Mouse (Mus musculus) liver, adult 2 months (tissue): ENCODE results near the gene Usp32. TPM values are rescaled to one million over a fixed set of nuclear protein-coding genes. Genes with fewer than 3 reads are reported as not detected.
A peak's percentile ranks its signal among the peaks of the same experiment; 100 is the strongest.

Experiments used
- DNase-seq: peaks from one replicate; pipeline ENCODE4 v3.0.0-alpha.2; 2011; ENCODE audit warnings: low read depth, low spot score; ENCODE audit errors: extremely low read depth
- H3K27ac ChIP-seq: fragments of 200-500 bp; replicated peaks from 2 replicates; pipeline ENCODE4 v1.5.1; 2012; ENCODE audit warnings: low read depth, mild to moderate bottlenecking, control low read depth, inconsistent platforms, low read length; ENCODE audit not compliant: insufficient read depth
- H3K27me3 ChIP-seq: fragments of 200-500 bp; 2 replicates; pipeline ENCODE4 v1.6.1; 2012; ENCODE audit warnings: mild to moderate bottlenecking, moderate library complexity, low read length, inconsistent platforms; ENCODE audit not compliant: control insufficient read depth, insufficient read depth
- H3K36me3 ChIP-seq: fragments of 200-500 bp; 2 replicates; pipeline ENCODE4 v1.6.1; 2012; ENCODE audit warnings: low read length, inconsistent platforms; ENCODE audit not compliant: control insufficient read depth, insufficient read depth
- H3K4me1 ChIP-seq: fragments of 200-500 bp; 2 replicates; pipeline ENCODE4 v1.6.1; 2011; ENCODE audit warnings: low read length; ENCODE audit not compliant: control insufficient read depth, insufficient read depth
- H3K4me3 ChIP-seq: fragments of 200-500 bp; 2 replicates; pipeline ENCODE4 v1.5.1; 2011; ENCODE audit warnings: low read depth, mild to moderate bottlenecking, control low read depth, low read length, moderate library complexity; ENCODE audit not compliant: insufficient read depth
- H3K79me2 ChIP-seq: fragments of 200-500 bp; 2 replicates; pipeline ENCODE4 v1.6.1; 2012; ENCODE audit warnings: inconsistent platforms, mild to moderate bottlenecking, low read length, moderate library complexity; ENCODE audit not compliant: control insufficient read depth, insufficient read depth
- H3K9ac ChIP-seq: fragments of 200-500 bp; 2 replicates; pipeline ENCODE4 v1.6.1; 2012; ENCODE audit warnings: low read depth, mild to moderate bottlenecking, control low read depth, inconsistent platforms, low read length
- CTCF ChIP-seq: fragments of 200-500 bp; IDR thresholded peaks from 2 replicates; pipeline ENCODE4 v1.5.1; 2011; ENCODE audit warnings: low read depth, low read length, control low read depth
- POLR2A ChIP-seq: fragments of 200-500 bp; IDR thresholded peaks from 2 replicates; pipeline ENCODE4 v1.6.1; 2011; ENCODE audit warnings: low read length, control low read depth; ENCODE audit not compliant: insufficient read depth; ENCODE audit errors: extremely low read depth
- WGBS: fragments of 180-500 bp; shearing (Covaris S2); methylation state at CpG from one replicate; pipeline ENCODE4 v1.1.7; 2018; 5-methylcytosine and 5-hydroxymethylcytosine counted together
- polyA plus RNA-seq: library from polyadenylated mRNA; depleted of rRNA; stranded (reverse); fragments of >200 nt; gene quantifications from 2 replicates; pipeline ENCODE4 v1.2.3, GENCODE M21; 2012
- total RNA-seq: library from RNA; depleted of rRNA; stranded (reverse); fragments of >200 nt; gene quantifications from 2 replicates; pipeline ENCODE4 v1.2.3, GENCODE M21; 2014

Usp32 gene
- total and polyA plus RNA-seq, 2 experiments: 3.2 to 28.7 TPM

- H3K27me3 ChIP-seq: no peaks in the 10 kb centered on the region
- no peak overlapping the region for H3K9ac ChIP-seq
- TF ChIP-seq POLR2A (no peak), CTCF (no peak)
- H3K4me1 ChIP-seq: no peaks in the 10 kb centered on the region
- WGBS: 77% methylated on average over 3 of the region's 3 CpGs
- no peak for DNase-seq
- H3K27ac ChIP-seq: no peak overlapping the region
- peaks cover 25% of the 10 kb centered on the region for H3K36me3 ChIP-seq
- no peaks in the 10 kb centered on the region for H3K79me2 ChIP-seq
- no peak overlapping the region for H3K4me3 ChIP-seq
Measured at GRCm38 (mm10) chr11:85039256-85039655, 100.7 kb downstream of the Usp32 start.

- H3K27me3 ChIP-seq: no peaks in the 10 kb centered on the region
- no peak for DNase-seq
- H3K4me1 ChIP-seq: no peaks in the 10 kb centered on the region
- no peak overlapping the region for H3K4me3 ChIP-seq
- H3K36me3 ChIP-seq: peaks cover 27% of the 10 kb centered on the region
- no peaks in the 10 kb centered on the region for H3K79me2 ChIP-seq
- H3K27ac ChIP-seq: no peak overlapping the region
- TF ChIP-seq POLR2A: no peak
- no peak for TF ChIP-seq CTCF
- H3K9ac ChIP-seq: no peak overlapping the region
Measured at GRCm38 (mm10) chr11:85013121-85013520, 126.8 kb downstream of the Usp32 start.

DNA sequence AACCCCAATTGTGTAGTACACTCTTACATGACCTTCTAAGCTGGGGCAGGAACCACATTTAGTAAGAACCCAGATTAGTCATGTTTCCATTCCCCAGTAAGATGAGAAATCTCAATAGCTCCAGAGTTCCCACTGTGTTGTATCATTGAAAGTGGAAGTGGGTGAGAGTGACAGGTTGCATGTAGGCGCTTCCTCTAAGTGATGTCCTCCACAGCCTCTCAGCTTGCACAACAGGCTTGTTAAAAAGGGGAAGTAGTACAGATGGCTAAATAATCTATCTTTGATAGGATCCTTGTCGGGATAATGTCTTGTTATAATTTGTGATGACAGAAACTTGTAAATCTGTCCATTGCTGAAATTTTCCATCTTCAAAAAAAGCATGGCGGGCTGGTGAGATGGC lies 136.4 kb downstream of the Usp32 start:
- DNase-seq: peak; percentile 32
- H3K4me3 ChIP-seq: no peak overlapping the region
- H3K9ac ChIP-seq: no peak overlapping the region
- H3K27ac ChIP-seq: no peak overlapping the region
- H3K79me2 ChIP-seq: no peaks in the 10 kb centered on the region
- no peaks in the 10 kb centered on the region for H3K27me3 ChIP-seq
- peaks cover 37% of the 10 kb centered on the region for H3K36me3 ChIP-seq
- H3K4me1 ChIP-seq: no peaks in the 10 kb centered on the region
- 92% methylated on average over 3 of the region's 3 CpGs for WGBS
- no peak for TF ChIP-seq POLR2A
- no peak for TF ChIP-seq CTCF

DNA sequence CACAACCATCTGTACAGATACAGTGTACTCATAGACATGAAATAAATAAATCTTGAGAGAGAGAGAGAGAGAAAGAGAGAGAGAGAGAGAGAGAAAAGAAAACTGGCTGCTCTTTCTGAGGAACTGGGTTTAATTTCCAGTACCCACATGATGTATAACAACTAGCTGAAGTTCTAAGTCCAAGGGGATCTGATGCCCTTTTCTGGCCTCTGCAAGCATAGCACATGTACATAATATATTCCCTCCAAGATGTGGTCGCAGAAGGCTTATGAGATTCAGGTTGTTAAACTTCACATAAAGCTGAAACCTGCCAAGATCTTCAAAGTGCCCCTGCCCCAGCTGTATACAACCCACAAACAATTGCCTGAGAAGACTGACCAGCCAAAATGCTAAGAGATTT lies 144.7 kb downstream of the Usp32 start:
- peaks cover 29% of the 10 kb centered on the region for H3K36me3 ChIP-seq
- H3K4me3 ChIP-seq: no peak overlapping the region
- no peak overlapping the region for H3K9ac ChIP-seq
- TF ChIP-seq POLR2A: no peak
- TF ChIP-seq CTCF: no peak
- DNase-seq: no peak
- H3K27ac ChIP-seq: no peak overlapping the region
- 100% methylated on average over 1 of the region's 1 CpGs for WGBS
- no peaks in the 10 kb centered on the region for H3K79me2 ChIP-seq
- no peaks in the 10 kb centered on the region for H3K27me3 ChIP-seq
- H3K4me1 ChIP-seq: no peaks in the 10 kb centered on the region

DNA sequence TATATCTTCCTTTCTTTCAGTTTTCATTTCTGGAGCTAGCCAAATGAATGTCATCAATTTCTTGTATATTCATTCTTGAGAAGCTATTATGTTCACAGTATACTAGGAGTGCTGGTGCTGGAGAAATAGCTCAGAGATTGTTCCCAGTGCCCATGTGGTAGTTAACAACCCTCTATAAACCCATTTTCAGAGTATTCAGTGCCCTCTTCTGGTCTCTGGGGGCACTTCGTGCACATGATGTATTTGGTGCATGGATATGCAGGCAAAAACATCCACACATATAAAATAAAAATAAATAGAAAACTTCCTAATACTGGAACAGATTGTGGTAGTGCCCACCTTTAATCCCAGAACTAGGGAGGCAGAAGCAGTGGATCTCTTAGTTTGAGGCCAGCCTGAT lies 147.0 kb downstream of the Usp32 start:
- no peak overlapping the region for H3K9ac ChIP-seq
- H3K4me1 ChIP-seq: no peaks in the 10 kb centered on the region
- H3K27ac ChIP-seq: no peak overlapping the region
- H3K4me3 ChIP-seq: no peak overlapping the region
- DNase-seq: no peak
- H3K79me2 ChIP-seq: no peaks in the 10 kb centered on the region
- no peak for TF ChIP-seq CTCF
- no peak for TF ChIP-seq POLR2A
- 85% methylated on average over 1 of the region's 1 CpGs for WGBS
- no peaks in the 10 kb centered on the region for H3K27me3 ChIP-seq
- H3K36me3 ChIP-seq: peaks cover 39% of the 10 kb centered on the region

DNA sequence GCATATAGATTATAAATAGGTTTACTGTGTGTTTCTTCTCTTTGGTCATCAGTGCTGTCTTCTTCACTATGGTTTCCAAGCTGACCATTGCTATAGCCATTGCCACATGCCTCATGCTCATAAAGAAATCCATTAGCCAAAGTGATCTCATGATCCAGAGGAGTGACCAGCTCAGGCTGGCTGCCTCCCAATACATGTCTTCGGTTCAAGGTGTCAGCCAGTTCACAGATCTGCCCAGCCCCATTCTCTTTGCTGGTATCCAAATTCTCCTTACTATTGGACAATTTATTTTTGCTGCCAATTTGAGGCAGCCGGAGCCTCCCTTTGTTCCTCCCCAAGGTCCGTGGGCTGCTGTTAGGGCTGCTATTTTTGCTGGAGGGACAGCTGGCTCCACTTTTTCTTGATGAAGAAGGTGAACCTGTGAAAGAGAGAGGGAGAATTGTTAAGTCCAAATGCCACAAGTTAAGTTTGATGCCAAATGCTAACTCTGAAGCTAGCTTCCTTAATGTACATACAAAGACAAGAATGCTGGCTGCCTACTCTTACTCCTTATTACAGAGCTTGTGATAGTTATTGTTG lies 151.5 kb downstream of the Usp32 start:
- peaks cover 47% of the 10 kb centered on the region for H3K36me3 ChIP-seq
- H3K27ac ChIP-seq: no peak overlapping the region
- H3K9ac ChIP-seq: no peak overlapping the region
- no peaks in the 10 kb centered on the region for H3K79me2 ChIP-seq
- TF ChIP-seq POLR2A: no peak
- no peak for TF ChIP-seq CTCF
- no peaks in the 10 kb centered on the region for H3K27me3 ChIP-seq
- no peak for DNase-seq
- no peaks in the 10 kb centered on the region for H3K4me1 ChIP-seq
- H3K4me3 ChIP-seq: no peak overlapping the region
- WGBS: 82% methylated on average over 3 of the region's 3 CpGs
